Mouse (Mus musculus) brown adipose tissue, adult 24 weeks (tissue): Measurements from ENCODE around the gene Nudt16l1. TPM values are rescaled to one million over a fixed set of nuclear protein-coding genes. Genes with fewer than 3 reads are reported as not detected.

Experiments
- H3K27ac ChIP-seq: fragments of 200-500 bp; replicated peaks from 2 replicates; pipeline ENCODE4 v1.5.1; 2012; ENCODE audit warnings: low read depth, mild to moderate bottlenecking, low read length
- H3K4me1 ChIP-seq: fragments of 200-500 bp; 2 replicates; pipeline ENCODE4 v1.6.1; 2012; ENCODE audit warnings: low read length, mixed read lengths; ENCODE audit not compliant: control insufficient read depth, insufficient read depth, insufficient read length
- H3K4me3 ChIP-seq: fragments of 200-500 bp; 2 replicates; pipeline ENCODE4 v1.5.1; 2012; ENCODE audit warnings: low read depth, mild to moderate bottlenecking, low read length, moderate library complexity; ENCODE audit not compliant: insufficient read depth
- polyA plus RNA-seq: library from polyadenylated mRNA; stranded (reverse); fragments of >200 nt; gene quantifications from 2 replicates; pipeline ENCODE4 v1.2.4, GENCODE M21; 2012; ENCODE audit not compliant: missing spikeins, insufficient read depth, insufficient read length

Gene Nudt16l1
- polyA plus RNA-seq, 1 experiment, result 34.4 TPM

- Histone ChIP-seq H3K4me3 (no peak overlapping the region), H3K27ac (no peak overlapping the region), H3K4me1 (peaks cover 28% of the 10 kb centered on the region)
These were observed 30.6 kb upstream of the Nudt16l1 start for GRCm38 (mm10) chr16:4907972-4908371.

DNA sequence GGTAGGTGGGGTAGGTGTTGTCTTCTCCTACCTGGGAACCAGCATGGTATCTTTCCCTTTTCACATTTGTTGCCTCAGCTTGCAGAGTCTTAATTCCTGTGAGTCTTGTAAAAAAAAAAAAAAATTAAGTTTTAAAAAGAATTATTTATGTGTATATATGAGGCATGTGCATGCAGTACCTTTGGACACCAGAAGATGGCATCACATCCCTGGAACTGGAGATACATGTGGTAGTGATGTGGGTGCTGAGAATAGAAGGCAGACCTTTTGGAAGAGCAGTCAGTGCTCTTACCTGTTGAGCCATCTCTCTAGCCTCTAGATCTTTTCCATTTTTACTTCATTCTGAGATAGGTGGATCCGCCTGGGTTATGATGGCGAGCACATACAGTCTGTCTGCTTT lies 28.8 kb upstream of the Nudt16l1 start:
- Histone ChIP-seq H3K4me3 (no peak overlapping the region), H3K27ac (no peak overlapping the region), H3K4me1 (peaks cover 25% of the 10 kb centered on the region)

DNA sequence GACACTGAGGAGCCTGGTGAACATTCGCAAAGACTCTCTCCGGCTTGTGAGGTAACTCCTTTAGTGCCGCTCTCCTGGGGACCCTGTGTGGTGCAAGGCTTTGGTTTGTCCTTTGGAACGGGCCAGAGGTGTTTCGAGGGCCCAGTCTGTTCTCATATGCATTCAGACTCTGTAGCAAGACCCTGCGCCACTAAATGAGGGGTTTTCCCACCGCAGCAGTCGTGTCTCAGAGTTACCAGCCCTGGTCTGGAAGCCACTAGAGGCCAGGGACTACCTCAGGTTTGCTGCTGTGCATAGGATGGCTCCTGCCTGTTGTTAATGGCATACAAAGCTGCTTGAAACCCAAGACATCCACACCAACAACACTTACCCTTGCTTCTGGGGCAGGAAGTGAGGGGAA lies 27.8 kb upstream of the Nudt16l1 start:
- Histone ChIP-seq H3K4me1 (peaks cover 18% of the 10 kb centered on the region), H3K27ac (no peak overlapping the region), H3K4me3 (no peak overlapping the region)

DNA sequence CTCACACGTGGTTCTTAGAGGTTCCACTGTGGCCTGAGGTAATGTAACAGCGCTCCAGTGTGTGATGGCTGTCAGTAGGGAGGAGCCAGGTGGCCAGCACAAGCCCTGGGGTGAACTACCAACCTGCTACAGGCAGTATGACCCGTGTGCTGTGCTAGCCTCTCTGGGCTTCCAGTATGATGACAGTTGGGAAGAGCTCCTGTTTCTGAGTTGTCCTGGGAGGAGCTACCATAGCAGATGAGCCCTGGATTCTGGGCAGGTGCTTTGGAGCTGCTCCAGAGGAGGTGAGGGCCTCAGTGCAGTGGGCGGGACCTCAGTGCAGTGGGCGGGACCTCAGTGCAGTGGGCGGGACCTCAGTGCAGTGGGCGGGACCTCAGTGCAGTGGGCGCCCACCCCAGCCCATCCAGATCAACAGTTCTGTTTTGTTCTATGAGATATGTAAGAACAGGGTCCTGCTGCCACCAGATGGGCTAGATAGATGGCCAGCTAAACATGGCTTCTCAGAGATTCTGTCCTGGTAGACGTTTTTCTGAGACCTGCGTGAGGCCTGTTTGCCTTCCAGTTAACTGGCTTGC lies 26.4 kb upstream of the Nudt16l1 start:
- peak overlapping the region; percentile 85 for H3K27ac ChIP-seq
- H3K4me1 ChIP-seq, result peaks cover 8% of the 10 kb centered on the region
- no peak overlapping the region for H3K4me3 ChIP-seq

DNA sequence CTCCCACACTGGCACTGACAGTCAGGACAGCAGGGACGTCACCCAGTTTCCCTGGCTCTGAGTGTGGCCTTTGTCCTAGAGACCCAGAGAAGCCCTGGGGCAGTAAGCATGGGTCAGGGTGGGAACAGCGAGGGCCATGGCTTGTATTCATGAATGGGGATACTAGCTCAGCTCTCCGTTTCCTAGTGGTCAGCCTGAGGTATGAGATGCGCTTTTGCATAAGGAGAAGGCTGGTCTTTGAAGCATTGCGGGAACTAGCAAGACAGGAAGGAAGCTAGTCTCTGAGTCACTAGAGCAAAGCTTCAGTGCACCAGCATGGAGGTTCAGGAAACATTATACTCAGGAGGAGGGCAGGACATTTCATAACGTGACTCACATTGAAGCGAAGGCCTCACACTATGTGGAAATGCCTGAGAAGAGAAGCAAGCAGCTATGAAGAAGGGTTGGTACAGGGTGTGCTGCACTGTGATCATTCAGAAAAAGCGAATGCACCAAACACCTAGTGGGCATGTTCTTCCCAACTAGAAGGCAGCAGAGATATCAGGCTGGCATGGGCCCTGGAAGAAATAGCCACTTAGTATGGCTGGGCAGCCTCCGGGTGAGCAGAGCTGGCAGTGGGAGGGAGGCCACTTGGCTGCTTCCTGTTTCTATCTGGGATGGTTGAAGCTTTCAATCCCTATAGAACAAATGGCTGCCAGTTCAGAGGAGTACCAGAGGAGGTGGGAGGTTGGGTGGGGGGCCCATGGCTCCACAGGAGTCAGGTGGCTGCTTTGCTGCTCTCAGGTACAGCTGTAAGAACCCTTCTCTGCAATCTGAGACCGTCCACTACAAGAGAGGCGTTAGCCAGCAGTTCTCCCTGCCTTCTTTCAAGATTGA lies 25.4 kb upstream of the Nudt16l1 start:
- Histone ChIP-seq H3K27ac (peak overlapping the region; percentile 85), H3K4me3 (no peak overlapping the region), H3K4me1 (peaks cover 8% of the 10 kb centered on the region)

- Histone ChIP-seq H3K4me1 (peaks cover 8% of the 10 kb centered on the region), H3K4me3 (no peak overlapping the region), H3K27ac (peak overlapping the region; percentile 85)
These were observed 24.5 kb upstream of the Nudt16l1 start for GRCm38 (mm10) chr16:4913783-4914735.

- no peak overlapping the region for H3K4me3 ChIP-seq
- H3K27ac ChIP-seq, result no peak overlapping the region
- H3K4me1 ChIP-seq, result peaks cover 12% of the 10 kb centered on the region
These were observed 22.6 kb upstream of the Nudt16l1 start for GRCm38 (mm10) chr16:4915931-4916330.

GRCm38 (mm10) chr16:4916608-4917007 lies 22.0 kb upstream of the Nudt16l1 start:
- H3K27ac ChIP-seq, result no peak overlapping the region
- peaks cover 12% of the 10 kb centered on the region for H3K4me1 ChIP-seq
- H3K4me3 ChIP-seq, result no peak overlapping the region

- Histone ChIP-seq H3K27ac (peak overlapping the region; percentile 62), H3K4me3 (no peak overlapping the region), H3K4me1 (peaks cover 4% of the 10 kb centered on the region; the same call in 1 of the 2 replicates)
These were observed 18.0 kb upstream of the Nudt16l1 start for GRCm38 (mm10) chr16:4920556-4920955.

- Histone ChIP-seq H3K27ac (no peak overlapping the region), H3K4me3 (no peak overlapping the region), H3K4me1 (peaks cover 4% of the 10 kb centered on the region; the same call in 1 of the 2 replicates)
These were observed 16.1 kb upstream of the Nudt16l1 start for GRCm38 (mm10) chr16:4922481-4922880.

GRCm38 (mm10) chr16:4923996-4924395 lies 14.6 kb upstream of the Nudt16l1 start:
- H3K27ac ChIP-seq, result no peak overlapping the region
- no peak overlapping the region for H3K4me3 ChIP-seq
- H3K4me1 ChIP-seq, result peaks cover 4% of the 10 kb centered on the region; the same call in 1 of the 2 replicates

DNA sequence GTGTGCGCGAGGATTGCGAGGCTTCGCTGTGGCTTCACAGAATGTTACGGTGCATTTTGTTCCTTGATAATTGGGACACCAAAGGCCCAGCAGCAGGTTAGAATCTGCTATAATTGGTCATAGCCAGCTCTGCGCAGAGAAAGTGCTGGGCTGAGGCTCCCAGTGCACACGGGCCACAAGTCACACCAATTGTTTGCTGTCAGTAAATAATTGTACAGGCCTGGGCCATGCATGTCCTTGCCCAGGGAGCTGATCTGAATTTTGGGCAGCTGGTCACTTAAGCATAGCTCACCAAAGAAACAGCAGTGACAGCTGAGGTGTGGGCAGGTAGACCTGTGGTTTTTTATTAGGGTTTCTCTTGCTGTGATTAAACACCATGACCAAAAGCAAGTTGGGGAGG lies 10.6 kb upstream of the Nudt16l1 start:
- Histone ChIP-seq H3K27ac (no peak overlapping the region), H3K4me1 (peaks cover 6% of the 10 kb centered on the region; the same call in 1 of the 2 replicates), H3K4me3 (no peak overlapping the region)

- peaks cover 6% of the 10 kb centered on the region; the same call in 1 of the 2 replicates for H3K4me1 ChIP-seq
- no peak overlapping the region for H3K4me3 ChIP-seq
- no peak overlapping the region for H3K27ac ChIP-seq
These were observed 10.1 kb upstream of the Nudt16l1 start for GRCm38 (mm10) chr16:4928474-4928873.

- Histone ChIP-seq H3K4me3 (no peak overlapping the region), H3K27ac (0 out of 2 replicates have a peak overlapping the region, but pooled peaks have one; percentile 4), H3K4me1 (peaks cover 12% of the 10 kb centered on the region)
These were observed 6.1 kb upstream of the Nudt16l1 start for GRCm38 (mm10) chr16:4932429-4932828.

DNA sequence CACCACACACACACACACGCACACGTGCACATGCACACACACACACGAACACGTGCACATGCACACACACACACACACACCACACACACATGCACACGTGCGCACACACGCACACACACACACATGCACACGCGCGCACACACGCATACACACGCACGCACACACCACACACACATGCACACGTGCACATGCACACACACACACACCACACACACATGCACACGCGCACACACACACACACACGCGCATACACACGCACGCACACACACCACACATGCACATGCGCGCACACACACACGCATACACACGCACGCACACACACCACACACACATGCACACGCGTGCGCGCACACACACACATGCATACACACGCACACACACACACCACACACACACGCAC lies 3.1 kb upstream of the Nudt16l1 start:
- Histone ChIP-seq H3K4me1 (peaks cover 23% of the 10 kb centered on the region), H3K4me3 (no peak overlapping the region), H3K27ac (peak overlapping the region; percentile 72)
